Mouse (Mus musculus): ENCODE results near the gene Clrn2.

Gene Clrn2

GRCm38 (mm10) chr5:45444130-45444832, 9.3 kb upstream of the Clrn2 start:
- ChIA-PET CTCF (interaction anchor here in 1 of 4 experiments (0.5 kb wide), 1 partner anchor 267 kb away, joined by 7 read pairs; no protein-coding TSS in a partner anchor), POLR2A (interaction anchor here in 1 of 4 experiments (0.6 kb wide), 2 partner anchors 59 to 620 kb away, joined by 3 to 5 read pairs; no protein-coding TSS in a partner anchor)

GRCm38 (mm10) chr5:45448676-45449075, 4.9 kb upstream of the Clrn2 start:
- CTCF ChIA-PET: no interaction called here
- POLR2A ChIA-PET: interaction anchor here in 2 of 4 experiments (0.9 to 2.3 kb wide), 7 partner anchors 9 to 221 kb away, joined by 3 to 12 read pairs (median 5); partner anchors contain the start of gene Ncapg (in 1 of the 2)

- ChIA-PET CTCF (no interaction called here), POLR2A (interaction anchor here in 3 of 4 experiments (0.9 to 2.3 kb wide), 10 partner anchors 8 to 227 kb away, joined by 3 to 14 read pairs (median 5); partner anchors contain the start of gene Ncapg (in 1 of the 3))
These were observed 4.3 kb upstream of the Clrn2 start for GRCm38 (mm10) chr5:45449206-45449605.

- POLR2A ChIA-PET: interaction anchor here (0.6 to 2.3 kb wide), 59 partner anchors 9 to 1307 kb away, joined by 3 to 48 read pairs (median 4); partner anchors contain the start of genes Ncapg (in 3 of the 4), Lap3 (in 2 of the 4) and Fam184b (in 1 of the 4)
These were observed 3.5 kb upstream of the Clrn2 start, which contains the start of gene Qdpr for GRCm38 (mm10) chr5:45449831-45450716. TSS of gene Qdpr (minus strand) at chr5:45450236.

GRCm38 (mm10) chr5:45454456-45454855, 905 bp downstream of the Clrn2 start:
- CTCF ChIA-PET: no interaction called here
- POLR2A ChIA-PET: interaction anchor here in 1 of 4 experiments (1.1 kb wide), 1 partner anchor 215 kb away, joined by 3 read pairs; the partner anchor contains the start of gene Ncapg

More at GRCm38 (mm10) chr5:45449831-45450716, 3.5 kb upstream of the Clrn2 start, which contains the start of gene Qdpr:
- CTCF ChIA-PET: interaction anchor here in 3 of 4 experiments (0.6 to 1.6 kb wide), 8 partner anchors 20 to 493 kb away, joined by 3 to 9 read pairs (median 3); no protein-coding TSS in a partner anchor

GRCm38 (mm10) chr5:45472880-45473450, 19.4 kb downstream of the Clrn2 start:
- ChIA-PET POLR2A (no interaction called here), CTCF (interaction anchor here in 2 of 4 experiments (1.4 to 2.1 kb wide), 2 partner anchors 61 kb away, joined by 4 to 9 read pairs; no protein-coding TSS in a partner anchor)

- CTCF ChIA-PET: interaction anchor here in 2 of 4 experiments (1.4 to 2.1 kb wide), 2 partner anchors 61 kb away, joined by 4 to 9 read pairs; no protein-coding TSS in a partner anchor
- POLR2A ChIA-PET: no interaction called here
These were observed 20.0 kb downstream of the Clrn2 start for GRCm38 (mm10) chr5:45473521-45473920.

GRCm38 (mm10) chr5:45474215-45474614, 20.7 kb downstream of the Clrn2 start:
- POLR2A ChIA-PET: no interaction called here
- CTCF ChIA-PET: interaction anchor here in 1 of 4 experiments (2.1 kb wide), 1 partner anchor 60 kb away, joined by 9 read pairs; no protein-coding TSS in a partner anchor

- ChIA-PET POLR2A (no interaction called here), CTCF (interaction anchor here in 1 of 4 experiments (2.1 kb wide), 1 partner anchor 60 kb away, joined by 9 read pairs; no protein-coding TSS in a partner anchor)
These were observed 21.2 kb downstream of the Clrn2 start for GRCm38 (mm10) chr5:45474758-45475157.

- CTCF ChIA-PET: interaction anchor here in 1 of 4 experiments (2.2 kb wide), 1 partner anchor 59 kb away, joined by 10 read pairs; no protein-coding TSS in a partner anchor
- POLR2A ChIA-PET: no interaction called here
These were observed 22.2 kb downstream of the Clrn2 start for GRCm38 (mm10) chr5:45475771-45476170.

- ChIA-PET POLR2A (interaction anchor here in 1 of 4 experiments (1.2 kb wide), 1 partner anchor 58 kb away, joined by 3 read pairs; no protein-coding TSS in a partner anchor), CTCF (interaction anchor here in 2 of 4 experiments (0.7 to 2.2 kb wide), 2 partner anchors 58 kb away, joined by 3 to 10 read pairs; no protein-coding TSS in a partner anchor)
These were observed 22.7 kb downstream of the Clrn2 start for GRCm38 (mm10) chr5:45476288-45476687.

- POLR2A ChIA-PET: interaction anchor here in 2 of 4 experiments (1.0 to 1.7 kb wide), 4 partner anchors 14 to 57 kb away, joined by 3 to 4 read pairs (median 3); partner anchors contain the start of gene Qdpr (in 2 of the 2)
- CTCF ChIA-PET: interaction anchor here in 2 of 4 experiments (0.8 to 2.2 kb wide), 2 partner anchors 57 to 58 kb away, joined by 4 to 10 read pairs; no protein-coding TSS in a partner anchor
These were observed 24.1 kb downstream of the Clrn2 start for GRCm38 (mm10) chr5:45477601-45478000.

- ChIA-PET POLR2A (interaction anchor here in 2 of 4 experiments (0.8 to 1.6 kb wide), 2 partner anchors 10 to 14 kb away, joined by 3 to 4 read pairs; no protein-coding TSS in a partner anchor), CTCF (interaction anchor here in 2 of 4 experiments (0.6 kb wide), 3 partner anchors 21 to 952 kb away, joined by 3 read pairs; no protein-coding TSS in a partner anchor)
These were observed 26.5 kb downstream of the Clrn2 start for GRCm38 (mm10) chr5:45480066-45480465.

- CTCF ChIA-PET: interaction anchor here in 1 of 4 experiments (0.6 kb wide), 1 partner anchor 158 kb away, joined by 3 read pairs; no protein-coding TSS in a partner anchor
- POLR2A ChIA-PET: interaction anchor here in 1 of 4 experiments (1.1 to 1.6 kb wide), 2 partner anchors 13 to 188 kb away, joined by 3 read pairs; partner anchors contain the start of gene Ncapg
These were observed 27.6 kb downstream of the Clrn2 start for GRCm38 (mm10) chr5:45481125-45481524.

GRCm38 (mm10) chr5:45482607-45483006, 29.1 kb downstream of the Clrn2 start:
- ChIA-PET CTCF (no interaction called here), POLR2A (interaction anchor here in 1 of 4 experiments (0.7 kb wide), 1 partner anchor 44 kb away, joined by 4 read pairs; no protein-coding TSS in a partner anchor)

- CTCF ChIA-PET: no interaction called here
- POLR2A ChIA-PET: interaction anchor here in 1 of 4 experiments (0.8 kb wide), 1 partner anchor 33 kb away, joined by 3 read pairs; the partner anchor contains the start of gene Qdpr
These were observed 30.1 kb downstream of the Clrn2 start for GRCm38 (mm10) chr5:45483654-45484053.

GRCm38 (mm10) chr5:45491776-45492175, 38.2 kb downstream of the Clrn2 start:
- ChIA-PET CTCF (interaction anchor here in 1 of 4 experiments (0.8 kb wide), 1 partner anchor 42 kb away, joined by 3 read pairs; no protein-coding TSS in a partner anchor), POLR2A (interaction anchor here in 2 of 4 experiments (0.7 to 16.9 kb wide), 12 partner anchors 13 to 178 kb away, joined by 3 to 249 read pairs (median 4); partner anchors contain the start of genes Ncapg (in 2 of the 2), Qdpr (in 2 of the 2) and Fam184b (in 1 of the 2))

Data from embryonic stem cell, embryonic (primary cell).